Mouse (Mus musculus): ENCODE results near the gene Wwtr1.

- TF ChIP-seq CTCF (IDR thresholded peaks at IDR 0.05; ENCODE audit: insufficient read depth, low read length) (no peak), POLR2A (IDR thresholded peaks at IDR 0.05; ENCODE audit: borderline replicate concordance, extremely low read depth, low read depth, low read length) (no peak)
These were observed 130.0 kb downstream of the Wwtr1 start for GRCm38 (mm10) chr3:57445706-57446105.

Data from lung, adult 2 months (tissue).